Mouse (Mus musculus): ENCODE data around the gene Trib2. TPM values are rescaled to one million over a fixed set of nuclear protein-coding genes. Genes with fewer than 3 reads are reported as not detected.

The Trib2 gene
- total and polyA plus RNA-seq, 3 experiments: 8.1 to 13.5 (median 10.6) TPM

DNA sequence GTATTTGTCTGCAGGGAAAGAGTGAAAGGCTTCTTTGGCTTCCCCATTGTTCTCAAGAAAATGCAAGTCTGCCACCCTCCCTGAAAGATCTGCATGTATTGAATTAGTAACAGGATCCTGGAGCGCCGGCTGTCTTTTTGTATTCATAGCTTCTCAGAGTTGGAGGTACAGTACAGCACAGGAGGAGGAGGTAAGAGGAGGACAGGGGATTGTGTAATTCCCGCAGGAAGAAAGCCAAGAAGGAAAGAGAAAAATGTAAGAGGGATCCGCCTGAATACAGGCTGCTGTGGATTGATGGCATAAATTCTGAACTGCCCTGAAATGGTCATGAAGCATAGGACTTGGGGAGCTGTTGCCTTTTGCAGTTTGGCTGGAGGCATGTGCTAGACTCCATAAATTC is 36.1 kb upstream of the Trib2 start:
- H3K27ac ChIP-seq (ENCODE audit: insufficient read depth, low read depth): no peak overlapping the region
- H3K4me1 ChIP-seq (ENCODE audit: control insufficient read depth in 1 of 2, insufficient read depth in 2 of 2): peaks cover 0 to 4% of the 10 kb centered on the region in 2 experiments; a peak in 1 of 4 replicates
- TF ChIP-seq IRF4 (IDR thresholded peaks at IDR 0.05; ENCODE audit: low read depth, low read length) (no peak), USF2 (conservative IDR thresholded peaks at IDR 0.05; ENCODE audit: low read depth, low read length) (no peak)
- no peaks in the 10 kb centered on the region for H3K27me3 ChIP-seq (replicated peaks)
- no peak overlapping the region for H3K4me2 ChIP-seq (ENCODE audit: insufficient read depth, low read depth, poor library complexity, severe bottlenecking)
- no peaks in the 10 kb centered on the region for H3K36me3 ChIP-seq (replicated peaks in 1 of 2; ENCODE audit: control insufficient read depth in 1 of 2, insufficient read depth in 1 of 2, low read length in 1 of 2)
- dilution Hi-C loops (cut with MboI; ENCODE audit: extremely low pct_ligation_motif_present, extremely low pct_unique_long_range_greater_than_20kb, low sequenced_read_pairs): no loop called here
- H3K9me3 ChIP-seq (replicated peaks; ENCODE audit: low read length): no peaks in the 10 kb centered on the region
- no peaks in the 10 kb centered on the region for H3K79me2 ChIP-seq (replicated peaks; ENCODE audit: control insufficient read depth, extremely low read depth, insufficient read depth, poor library complexity, severe bottlenecking)
- DNase-seq (ENCODE audit: extremely low read depth): no peak
- H3K4me3 ChIP-seq (replicated peaks in 1 of 3; ENCODE audit: low read depth in 2 of 3, low read length in 2 of 3, poor library complexity in 1 of 3): no peak overlapping the region
- in situ Hi-C loops (cut with MboI; ENCODE audit: low pct_ligation_motif_present, low pct_unique_long_range_greater_than_20kb, low sequenced_read_pairs): no loop called here
- H3K9ac ChIP-seq (ENCODE audit: insufficient read depth, low read depth): no peak overlapping the region

DNA sequence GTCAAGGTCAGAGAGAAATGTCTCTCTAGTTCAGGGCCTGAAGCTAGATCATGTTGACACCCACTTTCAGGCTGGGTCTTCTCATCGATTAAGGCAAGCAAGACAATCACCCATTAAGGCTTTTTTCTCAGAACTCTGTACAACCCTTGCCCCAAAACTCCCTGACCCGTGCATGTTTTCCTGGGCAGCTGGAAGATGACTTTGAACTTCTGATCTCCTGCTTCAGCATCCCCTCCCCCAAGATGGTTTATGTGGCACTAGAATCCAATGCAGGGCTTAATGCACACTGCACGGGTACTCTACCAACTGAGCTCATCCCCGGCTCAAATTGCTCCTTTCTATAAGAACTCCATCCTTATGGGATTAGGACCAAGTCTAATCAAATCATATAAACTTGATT is 35.3 kb upstream of the Trib2 start:
- Histone ChIP-seq H3K27ac (ENCODE audit: insufficient read depth, low read depth) (no peak overlapping the region), H3K27me3 (replicated peaks) (no peaks in the 10 kb centered on the region), H3K36me3 (replicated peaks in 1 of 2; ENCODE audit: control insufficient read depth in 1 of 2, insufficient read depth in 1 of 2, low read length in 1 of 2) (no peaks in the 10 kb centered on the region), H3K4me2 (ENCODE audit: insufficient read depth, low read depth, poor library complexity, severe bottlenecking) (no peak overlapping the region), H3K9ac (ENCODE audit: insufficient read depth, low read depth) (no peak overlapping the region), H3K9me3 (replicated peaks; ENCODE audit: low read length) (no peaks in the 10 kb centered on the region), H3K4me3 (replicated peaks in 1 of 3; ENCODE audit: low read depth in 2 of 3, low read length in 2 of 3, poor library complexity in 1 of 3) (no peak overlapping the region), H3K4me1 (ENCODE audit: control insufficient read depth in 1 of 2, insufficient read depth in 2 of 2) (peaks cover 0 to 4% of the 10 kb centered on the region in 2 experiments; a peak in 1 of 4 replicates), H3K79me2 (replicated peaks; ENCODE audit: control insufficient read depth, extremely low read depth, insufficient read depth, poor library complexity, severe bottlenecking) (no peaks in the 10 kb centered on the region)
- in situ Hi-C loops (cut with MboI; ENCODE audit: low pct_ligation_motif_present, low pct_unique_long_range_greater_than_20kb, low sequenced_read_pairs): no loop called here
- DNase-seq (ENCODE audit: extremely low read depth): no peak
- TF ChIP-seq MAZ (IDR thresholded peaks at IDR 0.05; ENCODE audit: low read depth, low read length) (no peak), TBP (conservative IDR thresholded peaks at IDR 0.05; ENCODE audit: low read depth, low read length) (no peak), NRF1 (IDR thresholded peaks at IDR 0.05; ENCODE audit: low read depth, low read length) (no peak), SMC3 (IDR thresholded peaks at IDR 0.05; ENCODE audit: low read depth, low read length) (no peak), ZNF384 (IDR thresholded peaks at IDR 0.05; ENCODE audit: low read depth, low read length) (no peak), CHD1 (IDR thresholded peaks at IDR 0.05; ENCODE audit: low read depth, low read length) (no peak), KAT2A (IDR thresholded peaks at IDR 0.05; ENCODE audit: insufficient replicate concordance, low read length) (no peak), MYC (IDR thresholded peaks at IDR 0.05; ENCODE audit: low read depth, low read length) (no peak), JUND (conservative IDR thresholded peaks at IDR 0.05; ENCODE audit: low read depth, low read length) (no peak), JUN (IDR thresholded peaks at IDR 0.05; ENCODE audit: insufficient read depth, low read depth, low read length) (no peak), RCOR1 (conservative IDR thresholded peaks at IDR 0.05; ENCODE audit: low read depth, low read length) (no peak)
- dilution Hi-C loops (cut with MboI; ENCODE audit: extremely low pct_ligation_motif_present, extremely low pct_unique_long_range_greater_than_20kb, low sequenced_read_pairs): no loop called here

DNA sequence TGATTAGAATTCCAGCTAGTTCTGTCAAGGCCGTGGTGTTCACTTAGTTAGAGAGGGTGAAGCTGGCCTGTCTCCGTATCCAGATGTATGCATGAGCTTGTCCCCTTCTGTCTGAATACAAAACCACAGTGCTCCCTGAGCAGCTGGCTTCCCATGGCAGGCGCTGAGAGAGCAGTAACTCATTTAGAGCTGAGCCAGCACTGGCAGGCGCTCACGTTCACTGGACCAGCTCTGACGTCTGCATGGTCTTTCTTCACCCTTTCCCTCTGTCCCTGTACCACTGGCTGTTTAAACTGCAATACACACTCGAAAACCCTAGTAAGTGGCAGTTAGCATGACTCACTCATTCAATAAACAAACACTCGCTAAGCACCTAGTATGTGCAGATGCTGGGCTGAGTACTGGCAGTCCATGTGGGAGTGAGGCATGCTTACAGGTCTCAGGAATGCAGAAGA is 33.7 kb upstream of the Trib2 start:
- H3K4me1 ChIP-seq (ENCODE audit: control insufficient read depth in 1 of 2, insufficient read depth in 2 of 2): no peaks in the 10 kb centered on the region
- in situ Hi-C loops (cut with MboI; ENCODE audit: low pct_ligation_motif_present, low pct_unique_long_range_greater_than_20kb, low sequenced_read_pairs) (no loop called here), dilution Hi-C loops (cut with MboI; ENCODE audit: extremely low pct_ligation_motif_present, extremely low pct_unique_long_range_greater_than_20kb, low sequenced_read_pairs) (no loop called here)
- no peaks in the 10 kb centered on the region for H3K36me3 ChIP-seq (replicated peaks in 1 of 2; ENCODE audit: control insufficient read depth in 1 of 2, insufficient read depth in 1 of 2, low read length in 1 of 2)
- H3K4me2 ChIP-seq (ENCODE audit: insufficient read depth, low read depth, poor library complexity, severe bottlenecking): no peak overlapping the region
- H3K27ac ChIP-seq (ENCODE audit: insufficient read depth, low read depth): no peak overlapping the region
- no peaks in the 10 kb centered on the region for H3K27me3 ChIP-seq (replicated peaks)
- H3K4me3 ChIP-seq (replicated peaks in 1 of 3; ENCODE audit: low read depth in 2 of 3, low read length in 2 of 3, poor library complexity in 1 of 3): no peak overlapping the region
- no peak for TF ChIP-seq USF2 (conservative IDR thresholded peaks at IDR 0.05; ENCODE audit: low read depth, low read length)
- no peak for TF ChIP-seq MAZ (IDR thresholded peaks at IDR 0.05; ENCODE audit: low read depth, low read length)
- TF ChIP-seq CHD1 (IDR thresholded peaks at IDR 0.05; ENCODE audit: low read depth, low read length): no peak
- no peak for TF ChIP-seq ETS1 (conservative IDR thresholded peaks at IDR 0.05; ENCODE audit: low read depth, low read length)
- no peak overlapping the region for H3K9ac ChIP-seq (ENCODE audit: insufficient read depth, low read depth)
- no peaks in the 10 kb centered on the region for H3K79me2 ChIP-seq (replicated peaks; ENCODE audit: control insufficient read depth, extremely low read depth, insufficient read depth, poor library complexity, severe bottlenecking)
- no peaks in the 10 kb centered on the region for H3K9me3 ChIP-seq (replicated peaks; ENCODE audit: low read length)
- no peak for DNase-seq (ENCODE audit: extremely low read depth)
